Mouse (Mus musculus) kidney, adult 2 months (tissue): ENCODE measurements at regions not wholly inside any gene's neighbourhood (a gene's known extent, or its start where the extent isn't known, plus 50 kb on each side); places are given as distances from the start of the nearest gene placed in this dataset.

Source experiments
- DNase-seq: peaks from one replicate; pipeline ENCODE4 v3.0.0; 2021
- H3K27ac ChIP-seq: fragments of 200-500 bp; 2 replicates; pipeline ENCODE4 v1.5.1; 2012; ENCODE audit warnings: low read depth, low read length, control low read depth, inconsistent platforms; ENCODE audit not compliant: insufficient read depth
- H3K27me3 ChIP-seq: fragments of 200-500 bp; replicated peaks from 2 replicates; pipeline ENCODE4 v1.6.1; 2012; ENCODE audit warnings: mild to moderate bottlenecking, moderate library complexity, low read length, inconsistent platforms; ENCODE audit not compliant: control insufficient read depth, insufficient read depth
- H3K36me3 ChIP-seq: fragments of 200-500 bp; 2 replicates; pipeline ENCODE4 v1.6.1; 2012; ENCODE audit warnings: mild to moderate bottlenecking, moderate library complexity, low read length, inconsistent platforms; ENCODE audit not compliant: control insufficient read depth, insufficient read depth
- H3K4me1 ChIP-seq: fragments of 200-500 bp; 2 replicates; pipeline ENCODE4 v1.6.1; 2011; ENCODE audit warnings: low read length; ENCODE audit not compliant: control insufficient read depth, insufficient read depth
- H3K4me3 ChIP-seq: fragments of 200-500 bp; 2 replicates; pipeline ENCODE4 v1.5.1; 2011; ENCODE audit warnings: mild to moderate bottlenecking, low read depth, low read length, control low read depth; ENCODE audit not compliant: insufficient read depth
- CTCF ChIP-seq: fragments of 200-500 bp; conservative IDR thresholded peaks from 2 replicates; pipeline ENCODE4 v1.5.1; 2011; ENCODE audit warnings: low read depth, mild to moderate bottlenecking, control low read depth, low read length, moderate library complexity, mixed read lengths; ENCODE audit not compliant: insufficient read depth, insufficient read length
- POLR2A ChIP-seq: fragments of 200-500 bp; IDR thresholded peaks from one replicate; pipeline ENCODE4 v1.6.1; 2011; ENCODE audit warnings: low read depth, low read length, control low read depth
- WGBS: fragments of 180-500 bp; shearing (Covaris S2); methylation state at CpG from one replicate; pipeline ENCODE4 v1.1.7; 2018; 5-methylcytosine and 5-hydroxymethylcytosine counted together

DNA sequence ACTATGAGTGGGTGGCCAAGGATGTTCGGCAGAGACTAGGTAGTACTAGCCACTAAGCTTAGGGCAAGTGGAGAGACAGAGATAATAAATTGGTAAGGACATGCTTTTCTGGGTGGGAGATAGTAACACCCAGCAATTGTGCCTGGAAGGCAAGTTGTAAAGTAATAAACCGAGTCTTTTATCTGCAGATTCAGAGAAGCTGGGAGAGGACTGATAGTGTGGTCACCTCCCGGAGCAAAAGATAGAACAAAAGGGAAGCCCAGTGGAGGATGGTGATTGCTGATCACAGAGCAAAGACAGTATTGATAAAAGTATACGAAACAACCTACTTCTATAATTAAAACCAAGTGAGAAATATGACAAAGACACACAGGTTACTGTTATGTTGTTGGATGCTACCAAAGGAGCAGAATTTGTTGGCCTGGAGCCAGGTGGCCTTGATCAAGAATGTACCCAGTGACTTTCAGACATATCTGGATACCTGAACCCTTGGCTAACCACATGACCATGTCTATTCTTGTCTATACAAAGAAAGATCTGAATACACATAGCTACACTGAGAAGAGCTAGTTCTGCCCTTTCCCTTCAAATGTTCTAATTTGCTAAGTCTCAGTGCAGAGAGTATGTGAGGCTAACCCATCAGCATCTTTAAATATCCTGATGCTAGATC, 150.7 kb downstream of the Gm5447 start:
- H3K4me1 ChIP-seq = no peaks in the 10 kb centered on the region
- no peak overlapping the region for H3K27ac ChIP-seq
- no peaks in the 10 kb centered on the region for H3K36me3 ChIP-seq
- no peak overlapping the region for H3K4me3 ChIP-seq
- no peak for TF ChIP-seq CTCF
- TF ChIP-seq POLR2A = no peak
- DNase-seq = no peak
- 43% methylated on average over 4 of the region's 4 CpGs for WGBS
- H3K27me3 ChIP-seq = no peaks in the 10 kb centered on the region

DNA sequence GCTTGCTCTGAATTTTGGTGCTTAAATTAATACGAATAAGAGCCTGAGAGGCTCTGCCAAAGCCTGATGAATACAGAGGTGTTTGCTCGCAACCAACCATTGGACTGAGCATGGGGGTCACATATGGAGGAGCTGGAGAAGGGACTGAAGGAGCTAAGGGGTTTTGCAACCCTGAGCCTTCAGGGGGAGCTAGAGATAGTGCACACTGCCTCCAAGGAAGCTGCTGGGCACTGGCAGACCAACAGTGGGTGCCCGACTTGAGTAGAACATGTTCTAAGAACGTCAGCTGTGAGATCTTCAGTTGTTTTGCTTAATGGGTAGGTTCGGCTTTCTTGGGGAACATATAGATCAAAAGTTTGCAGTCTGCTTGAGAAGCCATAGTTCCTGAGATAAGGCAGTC, 158.5 kb downstream of the Gm5447 start:
- H3K4me3 ChIP-seq = no peak overlapping the region
- TF ChIP-seq POLR2A = no peak
- TF ChIP-seq CTCF = no peak
- DNase-seq = peak; percentile 6
- no peaks in the 10 kb centered on the region for H3K4me1 ChIP-seq
- WGBS = 91% methylated on average over 5 of the region's 5 CpGs
- H3K27ac ChIP-seq = no peak overlapping the region
- no peaks in the 10 kb centered on the region for H3K27me3 ChIP-seq
- H3K36me3 ChIP-seq = no peaks in the 10 kb centered on the region

DNA sequence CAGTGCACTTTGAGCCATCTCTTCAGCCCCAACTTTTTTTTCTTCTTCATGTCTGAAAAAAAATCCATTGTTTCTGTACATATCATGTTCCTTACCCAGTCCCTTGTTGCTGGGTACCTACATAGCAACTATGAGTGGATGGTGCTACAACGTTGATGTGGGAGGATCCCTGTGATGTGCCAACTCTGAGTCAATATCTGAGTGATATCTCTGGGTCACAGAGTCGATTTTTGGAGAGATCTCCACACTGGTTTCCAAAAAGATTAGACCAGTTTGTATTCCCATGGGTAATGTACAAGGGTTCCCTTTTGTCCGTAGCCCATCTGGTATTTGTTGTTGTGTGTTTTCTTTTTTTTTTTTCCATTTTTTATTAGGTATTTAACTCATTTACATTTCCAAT, 165.7 kb downstream of the Gm5447 start:
- DNase-seq = no peak
- no peak overlapping the region for H3K27ac ChIP-seq
- TF ChIP-seq CTCF = no peak
- no peak for TF ChIP-seq POLR2A
- H3K4me3 ChIP-seq = no peak overlapping the region
- H3K36me3 ChIP-seq = no peaks in the 10 kb centered on the region
- 73% methylated on average over 3 of the region's 3 CpGs for WGBS
- H3K4me1 ChIP-seq = no peaks in the 10 kb centered on the region
- no peaks in the 10 kb centered on the region for H3K27me3 ChIP-seq

DNA sequence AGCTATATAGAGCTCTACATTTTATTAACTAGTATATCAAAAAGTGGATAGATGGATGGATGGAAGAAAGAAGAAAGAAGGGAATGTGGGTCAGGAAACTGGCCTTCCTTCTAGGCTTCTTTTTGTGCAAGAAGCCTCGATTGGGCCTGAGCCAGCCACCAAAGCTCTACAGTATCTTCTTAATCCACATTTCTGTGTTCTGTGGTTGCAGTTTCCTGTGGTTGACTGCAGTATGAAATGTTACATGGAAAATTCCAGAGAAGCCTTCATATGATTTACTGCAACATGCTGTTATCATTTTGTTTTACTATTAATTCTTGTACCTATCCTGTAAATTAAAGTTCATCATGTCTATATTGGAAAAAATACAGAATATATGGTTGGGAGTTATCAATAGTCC, 173.3 kb downstream of the Gm5447 start:
- Histone ChIP-seq H3K27ac (no peak overlapping the region), H3K36me3 (no peaks in the 10 kb centered on the region), H3K27me3 (no peaks in the 10 kb centered on the region), H3K4me1 (no peaks in the 10 kb centered on the region), H3K4me3 (no peak overlapping the region)
- no peak for TF ChIP-seq CTCF
- TF ChIP-seq POLR2A = no peak
- DNase-seq = no peak
- 54% methylated on average over 1 of the region's 1 CpGs for WGBS

DNA sequence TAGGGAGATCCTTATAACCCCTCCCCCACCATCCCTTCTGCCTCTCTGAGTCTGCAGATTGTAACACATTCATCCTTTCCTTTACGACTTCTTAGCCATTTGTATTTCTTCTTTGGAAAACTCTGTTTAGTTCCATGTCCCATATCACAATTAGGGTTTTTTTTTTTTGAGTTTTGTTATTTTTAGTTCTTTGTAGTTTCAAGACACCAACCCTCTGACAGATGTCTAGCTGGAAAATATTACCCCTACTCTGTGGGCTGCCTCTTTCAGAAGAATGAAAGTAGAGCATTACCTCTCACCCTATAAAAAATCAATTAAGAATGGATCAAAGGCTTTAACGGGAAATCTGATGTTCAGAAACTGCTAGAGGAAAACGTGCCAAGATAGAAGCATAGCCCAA, 180.1 kb downstream of the Gm5447 start:
- Histone ChIP-seq H3K36me3 (no peaks in the 10 kb centered on the region), H3K27ac (no peak overlapping the region), H3K4me3 (no peak overlapping the region), H3K27me3 (no peaks in the 10 kb centered on the region), H3K4me1 (no peaks in the 10 kb centered on the region)
- 41% methylated on average over 3 of the region's 3 CpGs for WGBS
- DNase-seq = no peak
- TF ChIP-seq CTCF (no peak), POLR2A (no peak)

DNA sequence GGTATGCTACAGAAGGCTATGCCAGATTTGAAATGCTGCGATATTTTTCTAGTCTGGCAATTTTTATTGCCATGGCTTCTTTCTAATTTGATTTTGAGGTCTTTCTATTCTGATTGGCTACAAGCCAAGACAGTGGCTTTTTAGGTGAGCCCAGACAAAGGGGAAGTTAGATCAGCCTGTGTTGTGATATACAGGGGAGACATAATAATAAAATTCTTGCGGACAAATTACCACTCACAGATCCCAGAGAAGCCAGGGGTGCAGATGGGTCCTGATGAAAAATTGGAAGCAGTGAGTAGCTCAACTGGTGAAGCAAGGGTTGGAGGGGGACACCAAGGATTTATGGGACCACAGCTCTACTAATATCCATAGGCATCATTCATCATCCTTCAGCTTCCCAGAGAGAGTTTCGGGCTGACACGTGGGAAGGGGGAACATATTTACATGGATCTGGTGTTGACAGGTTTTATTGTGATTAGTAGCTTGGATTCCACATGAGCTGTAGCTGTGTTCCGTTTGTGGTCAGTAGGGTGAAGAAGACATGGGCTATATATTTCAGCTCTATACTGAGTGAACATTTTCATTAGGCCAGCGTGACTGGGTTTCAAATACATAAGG, 190.0 kb downstream of the Gm5447 start:
- 47% methylated on average over 6 of the region's 6 CpGs for WGBS
- no peak for TF ChIP-seq POLR2A
- no peak for TF ChIP-seq CTCF
- H3K27me3 ChIP-seq = no peaks in the 10 kb centered on the region
- H3K36me3 ChIP-seq = no peaks in the 10 kb centered on the region
- DNase-seq = no peak
- no peaks in the 10 kb centered on the region for H3K4me1 ChIP-seq
- no peak overlapping the region for H3K4me3 ChIP-seq
- H3K27ac ChIP-seq = no peak overlapping the region

DNA sequence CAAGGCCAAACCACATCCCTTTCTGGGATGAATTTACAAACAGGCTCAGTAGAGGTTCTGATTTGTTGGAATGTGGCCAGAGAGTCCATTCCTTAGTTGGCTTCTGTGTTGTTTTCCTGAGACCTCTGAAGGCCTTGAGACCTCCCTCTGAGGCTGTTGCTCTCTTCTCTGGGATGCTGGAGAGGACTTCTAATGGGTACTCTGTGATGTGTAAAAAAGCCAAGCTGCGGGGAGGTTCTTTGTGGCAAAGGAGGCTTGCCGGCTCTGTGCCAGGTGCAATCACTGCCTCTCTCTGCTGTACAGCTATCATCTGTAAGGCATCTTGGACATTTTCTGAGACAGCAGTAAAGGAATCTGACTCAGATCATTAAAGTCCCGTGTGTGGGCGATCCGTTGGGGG, 192.3 kb downstream of the Gm5447 start:
- Histone ChIP-seq H3K4me1 (no peaks in the 10 kb centered on the region), H3K27me3 (no peaks in the 10 kb centered on the region), H3K4me3 (no peak overlapping the region), H3K27ac (no peak overlapping the region), H3K36me3 (no peaks in the 10 kb centered on the region)
- no peak for TF ChIP-seq CTCF
- no peak for TF ChIP-seq POLR2A
- no peak for DNase-seq
- WGBS = 35% methylated on average over 5 of the region's 5 CpGs
